Mouse (Mus musculus) hindbrain, embryonic 16.5 days (tissue): Measurements from ENCODE around the gene Pum3. TPM values are rescaled to one million over a fixed set of nuclear protein-coding genes. Genes with fewer than 3 reads are reported as not detected.
"Not testable (repeated sequence)": the region's sequence is repeated elsewhere in the genome, so short reads cannot be mapped to it uniquely, and the experiment has no call there.

Experiments used
- ATAC-seq: fragments of 200-750 bp; cut with Nextera tagmentation; 2 replicates; pipeline ENCODE4 v1.8.0; 2017; ENCODE audit warnings: moderate TSS enrichment, moderate library complexity
- H3K27ac ChIP-seq: fragments of 300-500 bp; sonication (generic); 2 replicates; pipeline ENCODE4 v1.5.1; 2014; ENCODE audit warnings: low read depth, mild to moderate bottlenecking, control low read depth, low read length, moderate library complexity
- H3K27me3 ChIP-seq: fragments of 300-500 bp; sonication (generic); replicated peaks from 2 replicates; pipeline ENCODE4 v1.6.1; 2014; ENCODE audit warnings: low read length; ENCODE audit not compliant: control insufficient read depth, insufficient read depth
- H3K36me3 ChIP-seq: fragments of 300-500 bp; sonication (generic); 2 replicates; pipeline ENCODE4 v1.6.1; 2014; ENCODE audit warnings: mild to moderate bottlenecking, low read length, moderate library complexity, mixed read lengths; ENCODE audit not compliant: control insufficient read depth, insufficient read depth
- H3K4me1 ChIP-seq: fragments of 300-500 bp; sonication (generic); 2 replicates; pipeline ENCODE4 v1.6.1; 2014; ENCODE audit warnings: low read depth, low read length; ENCODE audit not compliant: control insufficient read depth, insufficient read depth
- H3K4me2 ChIP-seq: fragments of 300-500 bp; sonication (generic); 2 replicates; pipeline ENCODE4 v1.6.1; 2014; ENCODE audit warnings: mild to moderate bottlenecking, low read length, control low read depth, moderate library complexity
- H3K4me3 ChIP-seq: fragments of 300-500 bp; sonication (generic); 2 replicates; pipeline ENCODE4 v1.5.1; 2014; ENCODE audit warnings: mild to moderate bottlenecking, low read length, control low read depth, moderate library complexity
- H3K9ac ChIP-seq: fragments of 300-500 bp; sonication (generic); 2 replicates; pipeline ENCODE4 v1.6.1; 2014; ENCODE audit warnings: low read depth, mild to moderate bottlenecking, control low read depth, low read length, moderate library complexity
- H3K9me3 ChIP-seq: fragments of 300-500 bp; sonication (generic); 2 replicates; pipeline ENCODE4 v1.6.1; 2014; ENCODE audit warnings: mild to moderate bottlenecking, low read length, moderate library complexity; ENCODE audit not compliant: control insufficient read depth
- WGBS: fragments of 180-500 bp; shearing (Covaris S2); extraction: QIAGEN DNeasy Blood & Tissue Kit; methylation state at CpG from one replicate; pipeline ENCODE4 v1.1.7; 2014; 5-methylcytosine and 5-hydroxymethylcytosine counted together
- polyA plus RNA-seq: library from polyadenylated mRNA; unstranded; fragments of >200 nt; fragmentation: Nextera tagmentation; extraction: Ambion mirVana; gene quantifications from 2 replicates; pipeline ENCODE4 v1.2.1, GENCODE M21; 2015

The Pum3 gene
- polyA plus RNA-seq, 1 experiment from 2014 or later, result 51.7 TPM

DNA sequence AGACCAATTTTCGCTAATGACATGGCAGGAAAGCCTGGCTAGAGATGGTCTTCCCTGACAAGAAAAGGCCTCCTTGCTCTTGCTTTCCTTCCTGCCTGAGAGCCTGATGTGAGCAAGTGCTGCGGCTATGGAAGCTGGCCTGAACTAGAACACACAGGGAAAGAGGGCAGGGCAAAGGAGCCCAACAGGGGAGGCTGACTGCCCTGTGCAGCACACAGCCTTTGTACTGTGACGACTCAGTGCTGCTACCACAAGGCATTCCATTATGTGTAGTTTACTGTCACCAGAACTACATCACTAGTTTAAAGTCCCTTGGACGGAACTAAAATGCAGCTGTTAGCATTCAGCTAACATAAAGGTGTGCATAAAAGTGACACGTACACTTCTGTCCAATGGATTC lies 32.4 kb downstream of the Pum3 start:
- 85% methylated on average over 5 of the region's 5 CpGs for WGBS
- H3K4me3 ChIP-seq, result no peak overlapping the region
- no peak overlapping the region for H3K4me2 ChIP-seq
- peaks cover 30% of the 10 kb centered on the region for H3K36me3 ChIP-seq
- no peaks in the 10 kb centered on the region for H3K9me3 ChIP-seq
- ATAC-seq, result no peak
- no peaks in the 10 kb centered on the region for H3K4me1 ChIP-seq
- no peak overlapping the region for H3K27ac ChIP-seq
- no peaks in the 10 kb centered on the region for H3K27me3 ChIP-seq
- H3K9ac ChIP-seq, result no peak overlapping the region

DNA sequence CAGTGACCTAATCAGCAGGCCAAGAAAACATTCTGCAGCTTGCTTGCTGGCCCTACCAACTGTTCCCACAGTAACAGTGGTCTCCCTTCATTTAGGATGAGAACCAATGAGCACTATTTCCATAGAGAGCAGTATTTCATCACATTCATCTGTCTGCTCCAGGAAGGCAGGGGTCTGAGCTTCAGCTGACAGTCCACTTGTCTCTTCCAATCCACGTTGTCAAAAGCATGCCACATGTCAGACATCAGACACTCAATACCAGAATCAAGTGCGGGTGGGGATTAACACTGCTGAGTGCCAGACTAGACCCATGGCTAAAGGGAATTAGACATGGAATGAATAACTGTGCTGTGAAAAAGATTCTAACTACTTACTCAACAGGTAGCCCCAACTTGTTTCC lies 32.9 kb downstream of the Pum3 start:
- no peak overlapping the region for H3K4me2 ChIP-seq
- no peaks in the 10 kb centered on the region for H3K9me3 ChIP-seq
- no peak for ATAC-seq
- no peak overlapping the region for H3K9ac ChIP-seq
- H3K4me3 ChIP-seq, result no peak overlapping the region
- H3K27me3 ChIP-seq, result no peaks in the 10 kb centered on the region
- 78% methylated on average over 2 of the region's 2 CpGs for WGBS
- H3K4me1 ChIP-seq, result no peaks in the 10 kb centered on the region
- peaks cover 29% of the 10 kb centered on the region for H3K36me3 ChIP-seq
- no peak overlapping the region for H3K27ac ChIP-seq

DNA sequence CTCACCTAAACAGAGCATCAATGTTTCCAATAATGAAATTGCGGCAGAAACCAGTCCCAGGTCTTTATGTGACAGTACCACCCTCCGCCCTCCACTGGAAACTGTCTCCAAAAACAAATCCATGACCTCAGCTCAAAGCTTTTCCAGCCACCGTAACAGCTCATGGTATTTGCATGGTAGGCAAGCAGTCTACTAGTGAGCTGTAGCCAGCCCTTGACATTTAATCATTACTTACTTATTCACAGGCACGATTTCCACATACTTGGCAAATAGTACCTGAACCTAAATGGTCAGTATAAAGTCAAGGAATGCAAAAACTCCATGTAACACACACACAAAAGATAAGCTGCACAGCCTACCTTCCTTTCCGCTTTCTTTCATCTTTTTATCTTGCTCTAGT lies 33.7 kb downstream of the Pum3 start:
- H3K9me3 ChIP-seq, result no peaks in the 10 kb centered on the region
- H3K4me2 ChIP-seq, result no peak overlapping the region
- ATAC-seq, result no peak
- H3K4me1 ChIP-seq, result no peaks in the 10 kb centered on the region
- peaks cover 23% of the 10 kb centered on the region for H3K36me3 ChIP-seq
- H3K4me3 ChIP-seq, result no peak overlapping the region
- H3K27me3 ChIP-seq, result no peaks in the 10 kb centered on the region
- H3K9ac ChIP-seq, result no peak overlapping the region
- H3K27ac ChIP-seq, result no peak overlapping the region
- WGBS, result 89% methylated on average over 5 of the region's 5 CpGs

DNA sequence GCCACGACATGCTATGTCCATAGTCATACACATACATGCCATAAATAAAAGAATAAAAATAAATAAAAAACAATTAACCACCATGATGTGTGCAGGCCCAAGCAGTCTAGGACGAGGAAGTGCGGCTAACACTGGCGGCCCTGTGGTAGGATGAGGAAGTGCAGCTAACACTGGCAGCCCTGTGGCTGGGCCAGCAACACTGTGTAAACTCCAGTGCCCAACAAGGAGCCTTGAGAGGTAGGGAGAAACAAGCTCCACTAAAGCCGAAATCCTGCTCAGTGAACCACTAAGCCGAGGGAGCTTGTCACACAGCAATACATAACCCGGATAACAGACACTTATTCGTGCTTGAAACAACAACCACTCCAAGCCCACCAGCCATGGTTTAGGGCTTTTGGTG lies 34.1 kb downstream of the Pum3 start:
- H3K4me2 ChIP-seq, result no peak overlapping the region
- no peak overlapping the region for H3K4me3 ChIP-seq
- H3K27me3 ChIP-seq, result no peaks in the 10 kb centered on the region
- ATAC-seq, result peak; percentile 11; the same call in 1 of the 2 replicates
- no peaks in the 10 kb centered on the region for H3K4me1 ChIP-seq
- H3K36me3 ChIP-seq, result peaks cover 28% of the 10 kb centered on the region
- WGBS, result 91% methylated on average over 8 of the region's 8 CpGs
- no peaks in the 10 kb centered on the region for H3K9me3 ChIP-seq
- H3K9ac ChIP-seq, result no peak overlapping the region
- H3K27ac ChIP-seq, result no peak overlapping the region

DNA sequence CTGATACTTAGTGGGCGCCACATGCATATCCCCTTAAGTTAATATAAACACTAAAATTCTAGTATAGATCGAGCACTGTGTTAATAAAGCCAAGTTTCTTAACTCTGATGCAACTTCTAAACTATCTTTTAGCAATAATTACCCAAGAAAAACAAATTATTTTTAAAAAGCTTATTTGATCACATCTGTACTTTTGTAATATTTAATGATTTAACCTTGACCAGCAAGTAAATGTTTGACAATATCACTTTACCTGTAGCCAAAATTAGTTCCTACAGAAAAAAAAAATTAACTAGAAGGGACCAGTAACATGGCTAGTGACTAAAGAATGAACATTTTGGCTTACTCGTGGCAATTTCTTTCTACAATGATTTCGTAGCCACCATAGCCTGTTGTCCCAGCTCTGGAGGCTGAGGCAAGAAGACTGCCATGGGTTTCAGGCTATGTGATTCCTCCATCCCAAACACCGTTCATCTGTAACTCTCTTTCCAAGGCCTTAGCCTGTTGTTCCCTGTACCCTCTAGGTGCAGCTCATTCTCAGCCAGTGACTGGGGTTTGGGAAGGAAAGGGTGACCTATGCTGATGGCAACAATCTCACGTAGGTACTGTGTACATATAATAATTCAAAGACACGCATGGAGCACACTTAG lies 35.2 kb downstream of the Pum3 start:
- H3K27me3 ChIP-seq, result no peaks in the 10 kb centered on the region
- WGBS, result 95% methylated on average over 7 of the region's 7 CpGs

DNA sequence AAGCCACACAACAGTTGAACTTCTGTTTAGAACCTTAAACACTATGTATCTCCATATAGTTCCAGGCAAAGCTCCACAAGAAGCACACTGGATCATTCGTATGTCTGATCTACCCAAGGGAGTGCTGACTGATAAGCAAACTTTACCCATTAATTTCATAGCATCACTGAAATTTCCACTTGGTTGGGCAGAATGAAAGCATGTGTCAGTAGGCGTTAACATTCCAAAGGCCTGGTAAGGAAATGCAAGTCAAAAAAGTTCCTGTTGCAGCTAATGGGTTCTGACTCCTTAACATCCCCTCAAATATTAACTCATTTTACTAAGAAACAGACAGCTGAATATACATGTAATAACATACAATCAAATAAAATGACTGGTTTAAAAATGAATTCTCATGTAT lies 37.2 kb downstream of the Pum3 start:
- Histone ChIP-seq H3K27ac (no peak overlapping the region), H3K9ac (no peak overlapping the region), H3K27me3 (no peaks in the 10 kb centered on the region), H3K9me3 (no peaks in the 10 kb centered on the region), H3K4me2 (no peak overlapping the region), H3K4me3 (no peak overlapping the region), H3K36me3 (peaks cover 12% of the 10 kb centered on the region), H3K4me1 (no peaks in the 10 kb centered on the region)
- 71% methylated on average over 2 of the region's 2 CpGs for WGBS
- ATAC-seq, result no peak

More for the DNA sequence above, 35.2 kb downstream of the Pum3 start:
- Histone ChIP-seq H3K4me3 (no peak overlapping the region), H3K9me3 (no peaks in the 10 kb centered on the region), H3K9ac (no peak overlapping the region), H3K36me3 (peaks cover 26% of the 10 kb centered on the region), H3K27ac (no peak overlapping the region), H3K4me2 (no peak overlapping the region), H3K4me1 (no peaks in the 10 kb centered on the region)
- ATAC-seq, result no peak

DNA sequence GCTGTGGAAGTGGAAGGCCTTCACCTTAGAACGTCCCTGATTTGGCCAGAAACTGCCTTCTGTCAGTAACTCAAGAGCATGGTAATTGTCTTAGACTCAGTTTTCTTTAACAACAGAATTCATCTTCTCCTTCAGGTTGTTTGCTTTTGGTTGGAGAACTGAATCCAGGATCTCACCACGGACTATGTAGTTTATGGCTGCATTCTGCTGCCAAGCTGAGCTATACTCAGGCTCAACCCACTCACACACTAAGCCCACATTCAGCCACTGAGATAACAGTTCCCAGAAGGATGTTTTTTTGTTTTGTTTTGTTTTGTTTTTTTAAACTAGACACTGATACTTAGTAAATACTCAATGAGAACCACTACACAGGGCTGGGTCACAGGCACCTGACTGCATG lies 38.3 kb downstream of the Pum3 start:
- WGBS, result 96% methylated on average over 2 of the region's 2 CpGs
- Histone ChIP-seq H3K4me1 (no peaks in the 10 kb centered on the region), H3K4me2 (no peak overlapping the region), H3K9me3 (no peaks in the 10 kb centered on the region), H3K27me3 (no peaks in the 10 kb centered on the region), H3K4me3 (no peak overlapping the region), H3K36me3 (peaks cover 14% of the 10 kb centered on the region), H3K9ac (no peak overlapping the region), H3K27ac (no peak overlapping the region)
- ATAC-seq, result no peak

DNA sequence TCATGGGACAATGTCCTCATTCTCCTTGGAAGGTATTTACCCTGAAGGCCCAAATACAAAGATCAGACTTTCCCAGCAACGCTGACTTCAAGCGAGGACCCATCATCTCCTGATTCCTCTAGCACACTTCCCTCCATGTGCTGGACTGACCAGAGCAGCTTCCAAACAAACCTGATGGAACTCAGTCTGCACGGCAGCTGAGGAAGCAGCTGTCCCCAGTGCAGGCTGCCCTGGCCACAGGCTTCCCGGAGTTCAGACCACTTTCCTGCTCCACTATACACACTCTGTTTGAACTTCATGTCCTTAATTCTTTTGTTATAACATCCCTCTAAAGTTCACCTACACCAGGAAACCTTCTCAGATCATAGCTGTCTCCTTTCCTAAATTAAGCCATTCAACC lies 40.1 kb downstream of the Pum3 start:
- H3K4me3 ChIP-seq, H3K9ac ChIP-seq, H3K27me3 ChIP-seq, ATAC-seq, H3K27ac ChIP-seq, H3K4me1 ChIP-seq, H3K9me3 ChIP-seq, H3K4me2 ChIP-seq: not testable (repeated sequence)
- 89% methylated on average over 4 of the region's 4 CpGs for WGBS
- peaks cover 19% of the 10 kb centered on the region for H3K36me3 ChIP-seq

DNA sequence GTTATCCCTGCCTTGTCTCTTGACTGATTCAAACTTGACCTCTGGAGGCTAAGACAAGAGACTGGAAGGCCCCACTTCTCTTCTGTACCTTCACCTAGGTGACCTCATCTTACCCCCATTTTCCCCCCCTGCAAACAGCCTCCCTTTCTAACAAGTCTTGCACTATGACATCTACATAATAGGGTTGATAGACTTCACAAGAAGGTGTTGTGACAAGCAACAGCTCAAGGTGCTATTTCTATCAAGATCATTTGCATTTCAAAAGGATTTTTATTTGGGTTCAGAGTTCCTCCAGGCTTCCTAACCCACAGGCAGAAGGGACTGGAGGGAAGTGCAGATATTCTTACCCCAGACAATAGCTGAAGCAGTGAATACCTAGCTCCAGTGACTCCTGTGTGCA lies 44.3 kb downstream of the Pum3 start:
- no peak overlapping the region for H3K9ac ChIP-seq
- no peaks in the 10 kb centered on the region for H3K4me1 ChIP-seq
- H3K36me3 ChIP-seq, result peaks cover 14% of the 10 kb centered on the region
- H3K27ac ChIP-seq, result no peak overlapping the region
- no peaks in the 10 kb centered on the region for H3K27me3 ChIP-seq
- no peak overlapping the region for H3K4me2 ChIP-seq
- ATAC-seq, result no peak
- H3K4me3 ChIP-seq, result no peak overlapping the region
- H3K9me3 ChIP-seq, result no peaks in the 10 kb centered on the region

DNA sequence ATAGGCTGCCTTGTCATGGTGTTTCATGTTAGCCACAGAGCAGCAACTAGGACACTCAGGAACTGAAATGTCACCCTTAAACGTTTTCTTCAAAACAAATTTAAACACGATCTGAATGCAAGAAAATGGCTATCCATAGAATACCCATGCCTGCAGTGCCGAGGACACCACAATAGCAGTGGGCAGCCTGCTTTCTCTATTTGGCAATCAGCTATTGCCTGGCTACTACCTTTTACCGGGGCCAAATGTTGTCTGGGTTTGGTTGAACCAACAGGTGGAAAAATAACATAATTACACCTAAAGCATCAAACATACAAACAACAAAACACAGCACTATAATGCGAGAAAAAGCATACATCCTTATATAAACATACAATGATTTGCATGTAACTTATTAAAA lies 46.4 kb downstream of the Pum3 start:
- no peak for ATAC-seq
- H3K27me3 ChIP-seq, result no peaks in the 10 kb centered on the region
- H3K36me3 ChIP-seq, result peaks cover 14% of the 10 kb centered on the region
- no peaks in the 10 kb centered on the region for H3K9me3 ChIP-seq
- H3K9ac ChIP-seq, result no peak overlapping the region
- H3K4me2 ChIP-seq, result no peak overlapping the region
- H3K4me3 ChIP-seq, result no peak overlapping the region
- H3K4me1 ChIP-seq, result no peaks in the 10 kb centered on the region
- 93% methylated on average over 5 of the region's 5 CpGs for WGBS
- H3K27ac ChIP-seq, result no peak overlapping the region
